Mouse (Mus musculus): ENCODE measurements around the gene Gbe1.

Gene Gbe1

DNA sequence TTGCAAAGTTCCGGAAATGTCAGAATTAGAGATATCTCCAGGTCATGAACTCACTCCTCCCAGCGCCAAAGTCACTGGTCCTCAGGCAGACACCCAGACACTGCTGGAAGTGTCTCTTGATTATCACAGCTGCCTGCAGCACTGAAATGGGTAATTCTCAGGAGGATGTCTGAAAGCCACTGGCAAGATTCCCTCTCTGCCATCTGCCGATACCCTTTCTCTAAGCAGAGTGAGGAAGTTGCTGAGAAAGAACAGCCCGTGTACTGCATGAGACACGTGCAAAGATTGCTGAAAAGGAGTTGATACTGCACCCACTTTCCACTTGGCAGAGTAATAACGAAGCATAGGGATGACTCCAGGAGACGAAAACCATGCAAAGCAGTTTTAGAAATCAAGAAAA, 272.2 kb downstream of the Gbe1 start:
- DNase-seq: no peak

- no peak for DNase-seq
Measured at GRCm38 (mm10) chr16:70602326-70602725, 288.6 kb downstream of the Gbe1 start.

DNA sequence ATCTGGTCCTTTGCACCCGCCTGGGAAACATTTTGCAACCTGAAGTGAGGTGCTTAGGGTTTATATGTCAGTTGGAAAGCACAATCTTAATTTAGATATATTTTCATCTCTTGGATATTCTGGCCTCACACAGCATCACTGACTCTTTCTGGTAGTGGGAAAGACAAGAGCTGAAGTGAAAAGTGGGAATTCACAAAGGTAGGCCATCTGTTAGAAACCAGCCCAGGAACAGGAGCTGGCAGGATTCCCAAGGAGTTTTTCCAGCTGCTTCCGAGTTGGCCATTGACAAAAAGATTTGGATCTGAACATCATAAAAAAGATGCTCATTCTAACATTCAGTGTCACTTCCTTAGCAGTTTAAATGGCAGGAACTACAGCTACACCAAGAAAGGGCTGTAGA, 294.6 kb downstream of the Gbe1 start:
- no peak for DNase-seq

- DNase-seq: no peak
Measured at GRCm38 (mm10) chr16:70617691-70618090, 303.9 kb downstream of the Gbe1 start.

DNA sequence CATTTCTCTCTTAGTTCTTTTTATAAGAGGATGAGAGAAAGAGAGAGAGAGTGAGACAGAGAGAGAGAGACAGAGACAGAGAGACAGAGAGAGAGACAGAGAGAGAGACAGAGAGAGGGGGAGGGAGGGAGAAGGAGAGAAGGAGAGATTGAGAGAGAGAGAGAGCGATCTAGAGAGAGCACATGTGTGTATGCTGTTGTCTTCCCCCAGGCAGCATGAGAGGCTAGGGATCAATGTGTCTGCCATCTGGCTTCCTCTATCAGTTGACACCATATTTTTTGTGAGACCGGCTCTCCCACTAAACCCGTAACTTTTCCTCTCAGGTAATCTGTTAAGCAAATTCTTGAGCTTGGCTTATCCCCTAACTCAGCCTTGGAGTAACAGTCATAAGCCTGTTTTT, 304.4 kb downstream of the Gbe1 start:
- DNase-seq: no peak
